Mouse (Mus musculus) hematopoietic stem cell, adult 5-6 weeks (primary cell): ENCODE measurements around the gene Rln3. TPM values are rescaled to one million over a fixed set of nuclear protein-coding genes. Genes with fewer than 3 reads are reported as not detected.
"Not testable (repeated sequence)": the region's sequence is repeated elsewhere in the genome, so short reads cannot be mapped to it uniquely, and the experiment has no call there.

ENCODE experiments used
- ATAC-seq, 2 experiments: fragments of 125-278 bp in 1 of 2; replicated peaks in 1 of 2; 2 replicates each; pipeline ENCODE4 v1.8.0; 2016 to 2017; ENCODE audit warnings: inconsistent platforms in 2 of 2, mild to moderate bottlenecking in 2 of 2, moderate number of reproducible peaks in 2 of 2, low read depth in 1 of 2, moderate TSS enrichment in 1 of 2; ENCODE audit not compliant: low FRiP score in 2 of 2, poor library complexity in 2 of 2, severe bottlenecking in 2 of 2, insufficient read depth in 1 of 2, low TSS enrichment in 1 of 2
- total RNA-seq: library from RNA; stranded (forward); fragments of 172-1452, 232-1000 nt; gene quantifications from 2 replicates; pipeline ENCODE4 v1.2.3, GENCODE M21; 2017

Gene Rln3
- total RNA-seq, 1 experiment from 2014 or later = not detected

DNA sequence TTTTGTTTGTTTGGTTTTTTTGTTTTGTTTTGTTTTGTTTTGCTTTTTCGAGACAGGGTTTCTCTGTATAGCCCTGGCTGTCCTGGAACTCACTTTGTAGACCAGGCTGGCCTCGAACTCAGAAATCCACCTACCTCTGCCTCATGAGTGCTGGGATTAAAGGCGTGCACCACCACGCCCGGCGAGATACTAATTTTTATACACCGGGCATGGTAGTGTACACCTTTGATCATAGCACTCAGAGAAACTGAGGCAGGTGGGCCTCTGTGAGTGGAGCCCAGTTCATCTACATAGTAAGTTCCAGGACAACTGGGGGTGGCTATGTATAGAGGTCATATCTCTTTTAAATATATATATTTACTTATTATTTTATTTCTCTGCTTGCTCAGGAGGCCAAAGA lies 39.3 kb downstream of the Rln3 start:
- ATAC-seq = not testable (repeated sequence)

DNA sequence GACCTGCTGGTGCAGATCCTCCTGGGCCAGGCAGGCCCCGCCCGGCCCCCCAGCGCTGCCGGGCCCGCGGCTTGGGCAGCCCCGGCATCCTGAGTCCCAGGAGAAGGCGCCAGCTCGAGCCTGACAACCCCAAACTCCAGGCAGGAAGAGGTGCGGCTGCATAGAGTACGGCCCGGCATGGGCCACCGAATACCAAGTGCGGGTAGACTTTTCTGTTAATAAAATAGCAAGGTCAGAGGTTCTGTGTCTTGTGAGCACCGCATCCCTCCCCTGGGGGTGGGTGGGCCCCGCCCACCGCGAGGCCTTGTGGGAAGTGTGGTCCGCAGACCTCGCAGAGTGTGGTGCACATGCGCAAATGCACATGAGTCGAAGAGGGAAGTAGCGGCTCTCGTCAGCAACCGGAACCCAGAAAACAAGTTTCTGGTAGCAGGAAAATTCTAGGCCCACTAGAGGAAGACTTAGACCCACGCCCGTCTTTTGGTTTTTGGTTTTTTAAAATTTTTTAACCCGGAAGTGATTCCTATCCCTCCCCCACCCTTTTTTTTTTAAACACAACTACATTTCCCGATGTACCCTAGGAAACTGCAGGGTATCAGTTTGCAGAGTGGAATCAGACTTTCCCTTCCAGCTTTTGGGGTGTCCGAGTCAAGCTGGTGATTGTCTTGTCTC lies 40.1 kb downstream of the Rln3 start:
- ATAC-seq = peak; percentile 98 to 99

- no peak for ATAC-seq
Measured at GRCm38 (mm10) chr8:84003612-84004246, 41.1 kb downstream of the Rln3 start.

GRCm38 (mm10) chr8:84002957-84003611 lies 41.7 kb downstream of the Rln3 start:
- ATAC-seq = no peak

DNA sequence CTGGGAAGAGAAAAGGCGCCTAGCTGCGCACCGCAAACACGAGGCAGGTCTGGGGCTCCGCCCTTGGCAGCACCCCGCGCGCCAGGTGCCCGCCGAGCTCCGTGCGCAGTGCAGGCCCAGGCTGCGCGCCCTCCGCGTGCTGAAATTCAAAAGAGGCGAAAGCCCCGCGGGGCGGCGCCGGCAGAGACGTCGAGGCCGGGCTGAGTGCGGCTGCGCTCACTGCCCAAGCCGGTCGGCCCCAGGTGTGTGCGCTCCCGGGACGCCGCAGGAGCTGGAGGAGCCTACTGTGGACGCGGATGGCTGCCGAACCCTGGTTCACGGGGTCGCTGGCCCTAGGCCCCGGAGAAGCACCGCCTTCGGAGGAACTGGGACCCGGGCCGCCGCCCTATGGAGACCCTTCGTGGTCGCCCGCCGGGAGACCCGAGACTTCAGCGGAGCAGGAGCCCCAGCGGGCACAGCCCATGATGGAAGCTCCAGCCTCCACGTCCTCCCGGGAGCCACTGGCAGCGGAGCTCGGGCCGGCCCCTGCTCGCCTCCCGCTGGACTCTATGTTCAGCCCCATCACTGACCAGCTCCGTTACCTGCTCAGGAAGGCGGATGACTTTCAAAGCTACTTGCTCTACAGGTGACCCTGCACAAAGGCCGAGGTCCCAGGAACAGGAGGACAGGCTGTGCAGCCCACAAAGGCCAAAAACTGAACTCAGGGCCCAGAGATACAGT lies 43.4 kb downstream of the Rln3 start, which contains the start of gene 1700067K01Rik:
TSS of gene 1700067K01Rik (plus strand) at position 222 of the 720 bp plus-strand sequence.
- ATAC-seq = no peak

- ATAC-seq = no peak
Measured at GRCm38 (mm10) chr8:83999825-84000224, 45.0 kb downstream of the Rln3 start.

DNA sequence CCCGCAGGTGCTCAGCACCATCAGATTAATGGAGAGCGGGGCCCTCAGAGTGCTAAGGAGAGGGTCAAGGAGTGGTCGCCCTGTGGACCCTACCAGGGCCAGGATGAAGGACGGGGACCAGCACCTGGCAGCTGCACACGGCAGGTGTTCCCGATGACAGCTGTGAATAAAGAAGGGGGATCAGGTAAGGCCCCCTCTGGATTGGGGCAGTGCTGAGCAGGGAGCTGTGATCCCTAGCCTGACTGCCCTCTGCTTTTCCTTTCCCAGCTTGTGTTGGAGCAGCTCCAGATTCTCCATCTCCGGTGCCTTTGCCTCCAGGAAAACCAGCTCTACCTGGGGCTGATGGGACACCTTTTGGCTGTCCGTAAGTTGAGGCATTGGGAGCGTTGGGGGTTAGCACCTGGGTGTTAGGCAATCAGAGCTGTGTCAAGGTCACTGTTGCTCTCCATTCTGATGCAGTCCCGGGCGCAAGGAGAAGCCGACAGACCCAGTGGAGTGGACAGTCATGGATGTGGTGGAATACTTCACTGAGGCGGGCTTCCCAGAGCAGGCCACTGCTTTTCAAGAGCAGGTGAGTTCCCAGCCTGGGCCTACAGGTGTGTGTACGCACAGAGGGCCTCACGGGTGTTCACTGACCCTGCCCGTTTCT lies 45.6 kb downstream of the Rln3 start:
- ATAC-seq = no peak

DNA sequence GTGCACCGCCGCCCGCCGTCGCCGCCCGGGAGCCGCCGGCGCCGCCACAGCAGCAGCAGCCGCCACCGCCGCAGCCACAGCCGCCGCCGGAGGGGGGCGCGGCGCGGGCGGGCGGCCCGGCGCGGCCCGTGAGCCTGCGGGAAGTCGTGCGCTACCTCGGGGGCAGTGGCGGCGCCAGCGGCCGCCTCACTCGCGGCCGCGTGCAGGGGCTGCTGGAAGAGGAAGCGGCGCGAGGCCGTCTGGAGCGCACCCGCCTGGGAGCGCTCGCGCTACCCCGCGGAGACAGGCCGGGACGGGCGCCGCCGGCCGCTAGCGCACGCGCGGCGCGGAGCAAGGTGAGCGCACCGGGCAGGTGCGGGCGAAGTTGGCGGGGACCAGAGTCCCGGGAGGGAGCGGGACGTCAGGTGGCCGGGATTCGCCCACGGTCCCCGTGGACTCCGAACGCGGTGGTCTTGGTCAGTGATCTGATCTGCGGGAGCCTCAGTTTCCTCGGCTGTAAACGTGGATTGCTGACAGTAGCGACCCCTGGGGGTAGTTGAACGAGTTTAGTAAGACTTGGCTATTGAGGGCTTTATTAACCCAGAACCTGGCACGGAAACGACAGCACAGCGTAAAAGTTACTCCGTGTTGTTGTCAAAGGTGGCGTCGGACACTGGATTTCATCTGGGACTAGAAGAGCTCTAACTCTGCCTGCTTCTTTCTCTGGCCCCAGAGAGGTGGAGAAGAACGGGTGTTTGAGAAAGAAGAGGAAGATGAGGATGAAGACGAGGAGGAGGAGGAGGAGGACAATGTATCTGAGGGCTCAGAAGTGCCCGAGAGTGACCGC lies 46.4 kb downstream of the Rln3 start:
- ATAC-seq = peak; percentile 24 to 30; a peak in 1 of 4 replicates

GRCm38 (mm10) chr8:83997511-83998141 lies 47.2 kb downstream of the Rln3 start, which contains the start of gene Samd1:
TSS of gene Samd1 (plus strand) at chr8:83997672.
- no peak for ATAC-seq

GRCm38 (mm10) chr8:83996567-83997505 lies 48.0 kb downstream of the Rln3 start:
- peak; percentile 40 to 48 for ATAC-seq

- no peak for ATAC-seq
Measured at GRCm38 (mm10) chr8:83995973-83996372, 48.8 kb downstream of the Rln3 start.

- ATAC-seq = no peak
Measured at GRCm38 (mm10) chr8:83994030-83994429, 50.8 kb downstream of the Rln3 start.
